Mouse (Mus musculus) cortical plate, adult 2 months (tissue): ENCODE measurements at regions not wholly inside any gene's neighbourhood (a gene's known extent, or its start where the extent isn't known, plus 50 kb on each side); places are given as distances from the start of the nearest gene placed in this dataset.

Experiments used
- CTCF ChIP-seq: fragments of 200-500 bp; IDR thresholded peaks from 2 replicates; pipeline ENCODE4 v1.5.1; 2011; ENCODE audit warnings: mild to moderate bottlenecking, control low read depth, low read length; ENCODE audit not compliant: insufficient read depth; ENCODE audit errors: extremely low read depth
- POLR2A ChIP-seq: fragments of 200-500 bp; IDR thresholded peaks from 2 replicates; pipeline ENCODE4 v1.6.1; 2011; ENCODE audit warnings: mild to moderate bottlenecking, low read length, control low read depth; ENCODE audit not compliant: insufficient read depth; ENCODE audit errors: extremely low read depth

GRCm38 (mm10) chr15:59152786-59153388 lies 263.8 kb downstream of the Gm49356 start:
- TF ChIP-seq POLR2A, result no peak
- TF ChIP-seq CTCF, result no peak
